Mouse (Mus musculus): ENCODE results near the gene Alox12b. TPM values are rescaled to one million over a fixed set of nuclear protein-coding genes. Genes with fewer than 3 reads are reported as not detected.
A peak's percentile ranks its signal among the peaks of the same experiment; 100 is the strongest.

Gene Alox12b
- polyA plus RNA-seq, 1 experiment from 2014 or later: not detected

DNA sequence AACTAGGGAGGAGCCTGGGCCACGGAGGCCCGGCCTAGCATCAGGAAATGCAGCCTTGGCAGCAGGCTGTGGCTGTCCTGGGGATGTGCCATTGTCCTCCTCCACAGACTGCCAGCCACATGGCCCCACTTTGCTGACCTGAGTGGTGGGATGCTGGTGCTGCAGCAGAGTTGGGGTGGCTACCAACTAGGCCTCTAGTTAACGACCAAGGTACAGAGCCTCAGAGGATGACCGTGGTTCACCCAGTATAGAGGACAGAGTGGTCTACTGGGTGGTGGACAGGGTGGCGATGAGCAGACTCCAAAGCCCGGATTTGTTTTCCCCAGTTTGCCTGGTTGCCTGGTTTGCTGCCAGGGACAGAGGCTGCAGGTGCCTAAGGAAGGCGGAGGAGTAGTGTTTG is 17.9 kb downstream of the Alox12b start:
- Histone ChIP-seq H3K9me3 (ENCODE audit: low read length) (no peaks in the 10 kb centered on the region), H3K4me2 (ENCODE audit: low read depth, low read length) (no peak overlapping the region), H3K27ac (ENCODE audit: low read depth) (no peak overlapping the region), H3K27me3 (ENCODE audit: insufficient read depth, low read length) (no peaks in the 10 kb centered on the region), H3K9ac (replicated peaks) (no peak overlapping the region), H3K36me3 (replicated peaks; ENCODE audit: insufficient read depth, low read length) (no peaks in the 10 kb centered on the region), H3K4me3 (ENCODE audit: low read depth, low read length) (no peak overlapping the region), H3K4me1 (ENCODE audit: insufficient read depth) (no peaks in the 10 kb centered on the region)
- no peak for DNase-seq
- no peak for ATAC-seq
- 81% methylated on average over 7 of the region's 7 CpGs for WGBS (ENCODE audit: insufficient replicate concordance)
- TF ChIP-seq EP300 (IDR thresholded peaks at IDR 0.05; ENCODE audit: low read depth): no peak
- no peak for TF ChIP-seq CTCF (IDR thresholded peaks at IDR 0.05; ENCODE audit: low read depth)

DNA sequence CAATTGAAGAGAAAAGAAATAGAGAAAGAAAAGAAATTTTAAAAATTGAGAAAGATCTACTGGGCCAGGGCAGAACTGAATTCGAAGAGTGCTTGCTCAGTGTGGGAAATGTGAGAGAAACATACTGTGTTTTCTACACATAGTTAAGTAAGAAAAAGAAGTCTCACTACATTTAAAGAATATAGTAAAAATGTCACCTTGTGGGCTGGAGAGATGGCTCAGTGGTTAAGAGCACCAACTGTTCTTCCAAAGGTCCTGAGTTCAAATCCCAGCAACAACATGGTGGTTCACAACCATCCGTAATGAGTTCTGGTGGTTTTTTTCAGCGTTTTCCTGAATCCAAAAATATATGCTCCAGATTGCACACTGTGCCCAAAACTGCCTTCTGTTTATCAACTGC is 21.7 kb downstream of the Alox12b start:
- WGBS (ENCODE audit: insufficient replicate concordance): 61% methylated on average over 3 of the region's 3 CpGs
- no peaks in the 10 kb centered on the region for H3K4me1 ChIP-seq (ENCODE audit: insufficient read depth)
- ATAC-seq: no peak

DNA sequence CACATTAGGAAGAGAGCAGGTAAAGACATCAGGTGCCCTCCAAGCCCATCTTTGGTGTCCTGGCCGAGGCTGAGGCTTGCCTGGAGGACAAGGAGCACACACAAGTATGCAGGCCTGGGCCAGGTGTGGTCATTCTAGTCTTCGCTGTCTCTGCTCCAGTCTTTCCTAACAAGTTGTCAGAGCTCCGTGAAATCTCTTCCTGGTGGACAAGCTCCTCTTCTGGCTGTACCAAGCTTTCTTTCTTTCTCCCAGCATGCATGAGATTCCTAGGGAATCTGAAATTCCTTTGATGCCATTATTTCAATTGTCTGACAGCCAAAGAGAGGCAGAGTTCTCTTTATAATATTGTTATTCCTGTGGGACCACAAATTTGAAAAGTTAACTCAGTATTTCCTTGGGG is 22.7 kb downstream of the Alox12b start:
- H3K27ac ChIP-seq (ENCODE audit: low read depth): no peak overlapping the region
- no peaks in the 10 kb centered on the region for H3K27me3 ChIP-seq (ENCODE audit: insufficient read depth, low read length)
- H3K9ac ChIP-seq (replicated peaks): no peak overlapping the region
- H3K4me3 ChIP-seq (ENCODE audit: low read depth, low read length): no peak overlapping the region
- H3K4me2 ChIP-seq (ENCODE audit: low read depth, low read length): no peak overlapping the region
- H3K4me1 ChIP-seq (ENCODE audit: insufficient read depth): no peaks in the 10 kb centered on the region
- H3K36me3 ChIP-seq (replicated peaks; ENCODE audit: insufficient read depth, low read length): no peaks in the 10 kb centered on the region
- no peaks in the 10 kb centered on the region for H3K9me3 ChIP-seq (ENCODE audit: low read length)
- WGBS (ENCODE audit: insufficient replicate concordance): 52% methylated on average over 3 of the region's 3 CpGs
- TF ChIP-seq CTCF (IDR thresholded peaks at IDR 0.05; ENCODE audit: low read depth): no peak
- TF ChIP-seq EP300 (IDR thresholded peaks at IDR 0.05; ENCODE audit: low read depth): no peak
- DNase-seq: no peak
- ATAC-seq: no peak

More for the DNA sequence above, 21.7 kb downstream of the Alox12b start:
- no peak for DNase-seq
- no peaks in the 10 kb centered on the region for H3K9me3 ChIP-seq (ENCODE audit: low read length)
- H3K9ac ChIP-seq (replicated peaks): no peak overlapping the region
- H3K4me3 ChIP-seq (ENCODE audit: low read depth, low read length): no peak overlapping the region
- H3K27me3 ChIP-seq (ENCODE audit: insufficient read depth, low read length): no peaks in the 10 kb centered on the region
- no peaks in the 10 kb centered on the region for H3K36me3 ChIP-seq (replicated peaks; ENCODE audit: insufficient read depth, low read length)
- TF ChIP-seq CTCF (IDR thresholded peaks at IDR 0.05; ENCODE audit: low read depth) (no peak), EP300 (IDR thresholded peaks at IDR 0.05; ENCODE audit: low read depth) (no peak)
- H3K27ac ChIP-seq (ENCODE audit: low read depth): no peak overlapping the region
- no peak overlapping the region for H3K4me2 ChIP-seq (ENCODE audit: low read depth, low read length)

DNA sequence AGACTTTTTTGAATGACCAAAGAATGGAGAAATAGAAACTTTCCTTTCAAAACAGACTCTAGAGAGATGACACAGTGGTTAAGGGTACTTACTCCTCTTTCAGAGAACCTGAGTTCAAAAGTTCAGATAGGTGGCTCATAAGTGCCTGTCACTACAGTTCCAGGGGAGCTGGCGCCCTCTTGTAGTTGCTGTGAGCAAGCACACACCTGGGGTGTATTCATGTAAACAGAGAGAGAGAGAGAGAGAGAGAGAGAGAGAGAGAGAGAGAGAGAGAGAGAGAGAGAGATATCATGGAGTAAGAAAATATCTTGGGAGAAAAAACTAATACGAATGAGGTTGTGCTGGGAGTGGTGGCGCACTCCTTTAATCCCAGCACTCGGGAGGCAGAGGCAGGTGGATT is 23.3 kb downstream of the Alox12b start:
- H3K4me2 ChIP-seq (ENCODE audit: low read depth, low read length): no peak overlapping the region
- TF ChIP-seq CTCF (IDR thresholded peaks at IDR 0.05; ENCODE audit: low read depth): no peak
- no peak for TF ChIP-seq EP300 (IDR thresholded peaks at IDR 0.05; ENCODE audit: low read depth)
- H3K9me3 ChIP-seq (ENCODE audit: low read length): no peaks in the 10 kb centered on the region
- H3K27me3 ChIP-seq (ENCODE audit: insufficient read depth, low read length): no peaks in the 10 kb centered on the region
- ATAC-seq (no peak), DNase-seq (no peak)
- no peaks in the 10 kb centered on the region for H3K36me3 ChIP-seq (replicated peaks; ENCODE audit: insufficient read depth, low read length)
- 74% methylated on average over 4 of the region's 4 CpGs for WGBS (ENCODE audit: insufficient replicate concordance)
- H3K4me3 ChIP-seq (ENCODE audit: low read depth, low read length): no peak overlapping the region
- no peak overlapping the region for H3K27ac ChIP-seq (ENCODE audit: low read depth)
- H3K9ac ChIP-seq (replicated peaks): no peak overlapping the region
- no peaks in the 10 kb centered on the region for H3K4me1 ChIP-seq (ENCODE audit: insufficient read depth)

DNA sequence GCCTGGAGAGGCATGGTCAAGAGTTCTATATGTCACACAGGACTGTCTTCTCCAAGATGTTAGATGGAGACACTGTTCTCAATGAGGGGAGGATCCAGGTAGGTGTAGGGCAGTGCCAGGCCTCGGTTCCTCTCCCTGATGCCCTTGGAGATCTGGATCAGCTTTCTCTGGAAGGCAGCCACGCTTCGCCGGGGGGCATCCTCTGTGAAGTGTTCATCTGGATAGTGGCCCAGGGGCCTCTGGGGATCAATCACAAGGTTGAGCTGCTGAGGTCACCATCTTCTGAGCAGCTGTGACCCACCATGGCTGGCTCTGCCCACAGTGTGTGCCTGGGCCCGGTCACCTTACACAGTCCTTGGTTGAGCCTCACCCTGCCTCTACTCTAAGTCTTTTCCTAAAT is 28.2 kb downstream of the Alox12b start:
- TF ChIP-seq CTCF (IDR thresholded peaks at IDR 0.05; ENCODE audit: low read depth): no peak
- no peaks in the 10 kb centered on the region for H3K27me3 ChIP-seq (ENCODE audit: insufficient read depth, low read length)
- ATAC-seq: no peak
- H3K4me2 ChIP-seq (ENCODE audit: low read depth, low read length): no peak overlapping the region
- H3K4me1 ChIP-seq (ENCODE audit: insufficient read depth): no peaks in the 10 kb centered on the region
- H3K4me3 ChIP-seq (ENCODE audit: low read depth, low read length): no peak overlapping the region
- no peaks in the 10 kb centered on the region for H3K36me3 ChIP-seq (replicated peaks; ENCODE audit: insufficient read depth, low read length)
- no peak overlapping the region for H3K9ac ChIP-seq (replicated peaks)
- WGBS (ENCODE audit: insufficient replicate concordance): 78% methylated on average over 5 of the region's 5 CpGs
- DNase-seq: no peak
- H3K27ac ChIP-seq (ENCODE audit: low read depth): no peak overlapping the region
- no peaks in the 10 kb centered on the region for H3K9me3 ChIP-seq (ENCODE audit: low read length)

DNA sequence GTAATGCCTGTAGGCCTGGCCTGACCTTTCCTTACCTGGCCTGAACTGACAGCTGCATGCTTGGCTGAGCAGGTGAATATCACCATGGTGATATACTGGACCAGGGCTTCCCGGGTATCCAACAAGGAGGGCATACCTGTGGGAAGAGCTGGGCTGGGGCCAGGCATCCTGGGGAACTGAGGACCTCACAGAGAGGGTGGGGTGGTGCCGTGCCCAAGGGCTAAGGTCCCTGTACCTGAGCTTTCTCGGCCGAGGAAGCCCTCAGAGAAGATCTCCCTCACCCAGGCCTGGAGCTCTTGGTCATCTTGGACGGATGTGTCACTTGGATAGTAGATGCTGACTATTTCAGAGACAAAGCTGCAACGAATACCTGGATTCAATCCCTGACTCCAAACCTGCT is 29.1 kb downstream of the Alox12b start:
- 68% methylated on average over 6 of the region's 6 CpGs for WGBS (ENCODE audit: insufficient replicate concordance)
- no peak overlapping the region for H3K27ac ChIP-seq (ENCODE audit: low read depth)
- ATAC-seq (no peak), DNase-seq (no peak)
- H3K4me1 ChIP-seq (ENCODE audit: insufficient read depth): no peaks in the 10 kb centered on the region
- no peaks in the 10 kb centered on the region for H3K36me3 ChIP-seq (replicated peaks; ENCODE audit: insufficient read depth, low read length)
- TF ChIP-seq EP300 (IDR thresholded peaks at IDR 0.05; ENCODE audit: low read depth) (no peak), CTCF (IDR thresholded peaks at IDR 0.05; ENCODE audit: low read depth) (no peak)
- no peaks in the 10 kb centered on the region for H3K27me3 ChIP-seq (ENCODE audit: insufficient read depth, low read length)
- no peak overlapping the region for H3K4me3 ChIP-seq (ENCODE audit: low read depth, low read length)
- no peaks in the 10 kb centered on the region for H3K9me3 ChIP-seq (ENCODE audit: low read length)
- no peak overlapping the region for H3K4me2 ChIP-seq (ENCODE audit: low read depth, low read length)
- H3K9ac ChIP-seq (replicated peaks): no peak overlapping the region

DNA sequence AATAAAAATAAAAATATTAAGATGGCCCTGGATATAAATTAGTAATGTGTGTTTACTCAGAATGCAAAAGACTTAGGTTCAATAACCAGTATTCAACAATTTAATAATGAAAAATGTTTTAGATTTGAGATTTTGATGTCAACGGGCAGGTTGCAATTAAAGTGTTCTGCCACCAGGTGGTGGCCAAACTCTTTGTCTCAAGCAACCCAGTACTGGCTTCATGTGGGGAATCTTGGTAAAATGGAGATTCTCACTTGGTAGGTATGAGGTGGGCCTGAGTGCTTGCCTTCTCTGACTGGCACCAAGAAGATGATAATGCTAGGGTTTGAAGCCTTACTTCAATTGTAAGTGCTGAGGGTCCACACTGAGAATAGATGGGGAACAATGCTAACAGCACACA is 36.1 kb downstream of the Alox12b start:
- no peak overlapping the region for H3K4me3 ChIP-seq (ENCODE audit: low read depth, low read length)
- no peak overlapping the region for H3K27ac ChIP-seq (ENCODE audit: low read depth)
- peaks cover 3% of the 10 kb centered on the region; the same call in 1 of the 2 replicates for H3K4me1 ChIP-seq (ENCODE audit: insufficient read depth)
- 6% methylated on average over 1 of the region's 1 CpGs for WGBS (ENCODE audit: insufficient replicate concordance)
- H3K36me3 ChIP-seq (replicated peaks; ENCODE audit: insufficient read depth, low read length): no peaks in the 10 kb centered on the region
- H3K27me3 ChIP-seq (ENCODE audit: insufficient read depth, low read length): peaks cover 21% of the 10 kb centered on the region
- H3K9ac ChIP-seq (replicated peaks): no peak overlapping the region
- no peak overlapping the region for H3K4me2 ChIP-seq (ENCODE audit: low read depth, low read length)
- peak; percentile 81 for TF ChIP-seq CTCF (IDR thresholded peaks at IDR 0.05; ENCODE audit: low read depth)
- no peak for TF ChIP-seq EP300 (IDR thresholded peaks at IDR 0.05; ENCODE audit: low read depth)
- no peaks in the 10 kb centered on the region for H3K9me3 ChIP-seq (ENCODE audit: low read length)
- DNase-seq (peak; percentile 31), ATAC-seq (no peak)

Data from liver, postnatal 0 days (tissue).